Mouse (Mus musculus): Measurements from ENCODE around the gene Upk1a.

Upk1a gene

GRCm38 (mm10) chr7:30602583-30602982, 10.1 kb downstream of the Upk1a start:
- DNase-seq (ENCODE audit: low read depth): no peak

DNA sequence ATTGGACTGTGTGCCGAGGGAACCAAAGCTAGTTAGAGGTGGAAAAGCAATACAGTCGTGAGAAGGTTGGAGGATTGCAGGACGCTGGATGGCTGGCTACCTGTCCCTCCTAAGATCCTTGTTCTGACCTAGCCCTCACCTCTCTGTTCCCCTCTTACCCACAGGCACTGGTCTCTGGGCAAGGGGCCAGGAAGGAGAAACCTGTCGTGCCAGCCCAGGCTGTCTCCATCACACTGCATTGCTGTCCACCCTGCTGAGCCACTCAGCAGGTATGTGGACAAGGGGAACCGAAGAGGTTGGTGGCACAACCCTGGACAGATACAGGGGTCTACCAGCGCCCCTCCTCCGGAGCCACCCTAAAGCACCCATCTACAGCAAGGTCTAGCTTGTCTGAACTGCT, 12.0 kb downstream of the Upk1a start:
- no peak for DNase-seq (ENCODE audit: low read depth)

- peak; percentile 73 for DNase-seq (ENCODE audit: low read depth)
Measured at GRCm38 (mm10) chr7:30599933-30600353, 12.7 kb downstream of the Upk1a start.

GRCm38 (mm10) chr7:30598786-30599185, 13.9 kb downstream of the Upk1a start, which contains the start of gene Zbtb32:
Gene Zbtb32, minus strand, starts transcription at chr7:30598909.
- no peak for DNase-seq (ENCODE audit: low read depth)

DNA sequence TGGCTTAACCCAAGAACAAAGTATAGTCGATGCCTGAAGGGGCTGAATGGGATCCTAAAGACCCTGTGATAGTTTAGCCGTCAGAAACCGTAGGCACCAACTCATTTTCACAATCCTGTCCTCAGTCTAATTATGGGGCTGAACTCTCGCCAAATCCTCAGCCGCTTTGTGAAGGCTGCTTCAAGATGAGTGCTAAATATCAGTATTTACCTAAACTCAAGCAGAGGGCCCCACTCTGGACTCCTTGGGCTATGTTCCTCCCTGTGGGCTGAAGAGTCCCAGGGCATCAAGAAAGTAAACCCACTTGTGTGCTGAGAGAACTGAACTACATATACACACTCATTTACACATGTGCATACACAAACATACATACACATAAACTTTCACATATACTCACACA, 15.8 kb downstream of the Upk1a start:
- DNase-seq (ENCODE audit: low read depth): no peak

GRCm38 (mm10) chr7:30596093-30596492, 16.6 kb downstream of the Upk1a start:
- no peak for DNase-seq (ENCODE audit: low read depth)

- no peak for DNase-seq (ENCODE audit: low read depth)
Measured at GRCm38 (mm10) chr7:30594510-30595024, 18.1 kb downstream of the Upk1a start.

DNA sequence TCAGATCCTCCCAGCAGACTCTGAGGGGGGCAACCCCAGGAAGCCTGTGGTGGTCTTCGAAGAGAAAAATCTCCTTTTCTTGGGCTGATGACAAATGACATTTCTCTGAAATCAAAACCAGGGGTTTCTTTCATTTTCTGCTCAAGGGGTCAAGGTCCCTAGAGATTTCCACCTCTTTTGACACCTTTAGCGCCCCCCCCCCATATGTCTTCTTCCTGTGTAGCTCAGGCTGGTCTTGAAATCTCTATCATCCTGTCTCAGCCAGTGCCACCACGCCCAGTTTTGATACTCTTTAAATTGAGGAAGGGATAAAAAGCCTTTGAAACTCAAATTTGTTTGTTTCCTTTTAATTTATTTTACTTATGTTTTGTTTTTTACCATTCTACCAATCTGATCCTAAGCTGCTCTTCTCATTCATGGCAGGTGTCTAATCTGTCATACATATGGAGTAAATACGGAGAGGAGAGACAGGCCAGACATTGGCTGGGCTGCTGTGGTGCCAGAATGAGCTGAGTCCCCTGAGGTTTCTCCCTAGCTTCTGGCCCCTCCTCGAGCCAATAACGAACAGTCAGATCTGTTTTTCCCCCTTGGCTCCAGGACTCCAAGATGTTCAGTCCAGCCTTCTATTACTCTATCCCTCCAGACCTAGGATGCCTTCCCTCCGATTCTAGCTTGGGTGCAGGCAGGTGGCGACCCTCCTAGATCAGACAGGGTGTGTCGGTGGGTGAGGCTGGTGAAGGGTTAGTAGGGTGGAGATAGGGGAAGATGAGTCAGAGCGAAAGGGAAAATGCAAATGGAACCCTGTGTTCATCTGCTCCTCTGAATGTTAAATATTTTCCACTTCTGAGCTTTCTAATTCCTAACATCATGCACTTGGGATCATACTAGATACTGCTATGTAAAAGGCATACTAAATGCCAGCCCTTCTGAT, 18.8 kb downstream of the Upk1a start:
- DNase-seq (ENCODE audit: low read depth): no peak

- no peak for DNase-seq (ENCODE audit: low read depth)
Measured at GRCm38 (mm10) chr7:30592772-30593423, 19.7 kb downstream of the Upk1a start.

- no peak for DNase-seq (ENCODE audit: low read depth)
Measured at GRCm38 (mm10) chr7:30591605-30591951, 21.1 kb downstream of the Upk1a start.

- DNase-seq (ENCODE audit: low read depth): no peak
Measured at GRCm38 (mm10) chr7:30590927-30591604, 21.6 kb downstream of the Upk1a start.

DNA sequence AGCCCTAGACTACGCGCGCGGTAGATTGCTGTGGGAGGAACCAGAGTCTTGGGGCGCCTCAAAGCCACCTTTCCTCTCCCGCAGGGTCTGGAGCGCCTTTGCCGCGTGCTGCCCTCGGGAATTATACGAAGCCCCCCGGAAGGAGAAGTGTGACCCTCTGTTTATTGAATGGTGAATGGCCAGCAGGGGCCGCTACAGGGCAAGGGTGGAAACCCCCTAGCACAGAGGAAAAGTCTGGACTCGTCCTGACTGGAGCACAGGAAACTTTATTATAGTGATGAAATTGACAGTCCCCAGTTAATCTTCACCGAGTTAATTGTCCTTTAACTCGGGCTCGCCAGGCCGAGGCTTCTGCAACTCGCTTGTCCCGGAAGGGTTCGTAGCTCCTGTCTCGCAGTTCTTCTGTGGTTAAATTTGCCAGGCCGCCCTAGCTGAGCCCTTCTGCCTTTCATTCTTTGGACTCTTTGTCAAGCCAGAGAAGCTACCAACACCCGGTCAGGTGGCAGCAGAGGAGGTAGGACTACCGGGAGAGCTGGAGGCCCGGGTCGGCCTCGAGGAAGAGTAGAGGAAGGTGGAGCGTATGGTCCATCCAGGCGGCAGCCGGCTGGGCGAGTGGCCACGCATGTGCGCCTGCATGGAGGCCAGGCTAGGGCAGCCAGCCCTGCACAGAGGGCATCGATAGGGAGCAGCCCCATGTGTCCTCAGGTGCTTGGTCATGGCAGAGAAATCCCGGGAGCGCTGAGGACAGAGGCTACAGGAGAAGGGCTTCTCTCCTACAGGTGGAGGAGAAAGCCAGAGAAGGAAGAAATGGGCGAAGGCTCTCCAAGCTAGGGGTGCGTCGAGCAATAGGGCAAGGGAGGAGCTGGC, 23.0 kb downstream of the Upk1a start:
- DNase-seq (ENCODE audit: low read depth): peak; percentile 84

DNA sequence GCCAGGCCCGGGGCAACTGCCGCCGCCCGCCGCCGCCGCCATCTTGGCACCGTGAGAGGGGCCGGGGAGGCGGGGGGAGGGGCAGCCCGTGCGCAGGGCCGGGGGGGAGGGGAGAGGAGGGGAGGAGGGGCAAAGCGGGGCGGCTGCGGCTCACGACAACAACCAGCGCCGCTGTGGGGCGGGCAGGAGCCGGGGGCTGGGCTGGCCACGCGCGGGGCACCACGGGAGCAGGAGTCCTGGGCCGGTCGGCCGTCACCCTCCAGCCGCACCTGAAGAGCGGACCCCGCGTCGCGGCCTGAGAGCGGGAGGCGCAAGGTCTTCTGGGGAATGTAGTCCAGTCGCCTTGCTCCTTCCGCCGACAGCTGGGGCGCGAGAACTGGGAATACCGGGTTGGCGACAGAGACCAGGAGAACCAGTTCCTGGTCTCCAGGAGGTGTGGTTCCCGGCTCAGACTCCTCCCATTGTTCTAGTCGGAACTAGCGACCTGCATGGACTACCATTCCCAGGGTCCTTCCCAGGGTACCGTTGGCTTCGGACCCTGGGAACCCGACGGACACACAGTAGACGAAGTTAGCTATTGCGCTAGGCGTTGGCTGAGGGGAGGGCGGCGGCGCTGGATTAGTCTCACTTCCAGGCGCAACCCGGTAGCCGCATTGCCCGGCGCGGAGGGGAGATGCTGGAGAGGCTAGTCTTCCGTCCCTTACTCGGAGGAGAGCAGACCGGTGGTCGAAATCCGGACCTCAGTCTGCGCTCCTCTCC, 23.8 kb downstream of the Upk1a start, which contains the start of gene Kmt2b:
Gene Kmt2b, minus strand, starts transcription at position 51 of the 759 bp plus-strand sequence.
- DNase-seq (ENCODE audit: low read depth): peak; percentile 82

DNA sequence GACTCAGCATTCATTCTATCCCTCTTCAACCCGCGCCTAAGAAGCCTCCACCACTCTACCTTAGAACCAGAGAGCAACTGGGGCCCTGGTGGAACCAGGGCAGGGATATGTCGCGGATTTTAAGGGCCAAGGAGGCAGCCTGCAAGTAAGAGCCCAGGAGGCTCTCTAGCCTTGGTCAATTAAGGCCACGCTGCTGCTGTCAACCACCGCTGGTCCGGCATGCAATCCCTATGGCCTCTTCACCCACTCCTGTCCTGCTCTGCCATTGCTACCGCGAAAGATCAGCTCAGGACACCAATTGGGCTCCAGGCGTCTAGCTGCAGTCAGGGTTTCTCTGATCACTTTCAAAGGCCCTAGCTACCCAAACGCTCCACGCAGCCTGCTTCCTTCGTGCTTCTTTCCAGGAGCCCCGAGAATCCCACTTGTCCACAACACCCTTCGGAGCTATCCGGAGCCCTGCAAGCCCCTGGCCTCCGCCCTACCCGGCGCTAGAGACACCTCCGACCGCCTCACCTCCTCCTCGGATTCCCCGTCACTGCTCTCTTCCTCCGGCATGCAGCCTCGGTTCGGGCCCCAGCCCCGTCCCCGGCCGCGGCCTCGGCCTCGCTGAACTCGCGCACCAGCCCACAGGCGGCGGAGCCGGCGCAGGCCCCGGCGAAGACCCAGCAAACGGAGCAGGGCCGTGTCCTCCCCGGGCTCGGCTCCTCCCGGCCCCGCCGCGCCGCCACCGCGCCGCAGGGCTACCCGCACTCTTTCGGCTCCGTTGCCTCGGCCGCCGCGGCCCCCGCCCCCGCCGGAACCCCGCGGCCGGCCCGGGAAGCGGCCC, 24.6 kb downstream of the Upk1a start:
- no peak for DNase-seq (ENCODE audit: low read depth)

- no peak for DNase-seq (ENCODE audit: low read depth)
Measured at GRCm38 (mm10) chr7:30586455-30587020, 26.1 kb downstream of the Upk1a start.

DNA sequence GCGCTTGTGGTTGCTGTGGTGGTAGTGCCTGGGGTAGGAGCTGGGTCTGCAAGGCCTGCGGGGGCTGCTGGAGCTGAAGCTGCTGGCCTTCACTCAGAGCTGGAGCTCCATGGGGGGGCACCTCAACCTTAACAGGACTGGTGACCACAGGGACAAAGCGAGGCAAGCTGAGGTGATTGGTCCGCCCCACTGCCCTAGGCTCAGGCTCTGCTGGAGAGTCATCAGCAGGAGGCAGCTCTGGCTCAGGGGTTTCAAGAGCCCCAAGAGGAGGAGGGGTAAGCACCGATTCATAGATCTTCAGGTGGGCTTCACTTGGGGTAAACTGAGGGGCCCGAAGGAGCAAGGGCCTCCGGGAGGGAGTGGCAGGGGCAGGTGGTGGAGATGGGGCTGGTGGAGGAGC, 27.5 kb downstream of the Upk1a start:
- no peak for DNase-seq (ENCODE audit: low read depth)

- no peak for DNase-seq (ENCODE audit: low read depth)
Measured at GRCm38 (mm10) chr7:30584339-30584738, 28.3 kb downstream of the Upk1a start.

- no peak for DNase-seq (ENCODE audit: low read depth)
Measured at GRCm38 (mm10) chr7:30581547-30581946, 31.1 kb downstream of the Upk1a start.

GRCm38 (mm10) chr7:30579950-30580349, 32.7 kb downstream of the Upk1a start:
- no peak for DNase-seq (ENCODE audit: low read depth)
